Mouse (Mus musculus): Measurements from ENCODE around the gene Rps6ka5. TPM values are rescaled to one million over a fixed set of nuclear protein-coding genes. Genes with fewer than 3 reads are reported as not detected.

Gene Rps6ka5
- polyA plus RNA-seq, 1 experiment from 2014 or later, result 6.1 TPM

GRCm38 (mm10) chr12:100716969-100717368, 9.8 kb downstream of the Rps6ka5 start:
- no peak overlapping the region for H3K27ac ChIP-seq (ENCODE audit: low read depth, low read length)
- no peak overlapping the region for H3K9ac ChIP-seq (ENCODE audit: low read depth, low read length)
- H3K36me3 ChIP-seq (ENCODE audit: control insufficient read depth, insufficient read depth, low read length), result no peaks in the 10 kb centered on the region
- no peaks in the 10 kb centered on the region for H3K27me3 ChIP-seq (ENCODE audit: control insufficient read depth, insufficient read depth, low read length)
- no peak overlapping the region for H3K4me2 ChIP-seq
- no peak for ATAC-seq (replicated peaks; ENCODE audit: insufficient number of reproducible peaks, low FRiP score, low TSS enrichment)
- no peak overlapping the region for H3K4me3 ChIP-seq (ENCODE audit: low read depth, low read length)
- 0 out of 2 replicates have a peak, but pooled peaks cover 1% of the 10 kb centered on the region for H3K4me1 ChIP-seq (ENCODE audit: control insufficient read depth, insufficient read depth, low read length)
- no peaks in the 10 kb centered on the region for H3K9me3 ChIP-seq (replicated peaks; ENCODE audit: control insufficient read depth, low read length)
- 42% methylated on average over 4 of the region's 4 CpGs for WGBS (ENCODE audit: insufficient replicate concordance)

- no peak for ATAC-seq (replicated peaks; ENCODE audit: insufficient number of reproducible peaks, low FRiP score, low TSS enrichment)
- H3K4me1 ChIP-seq (ENCODE audit: control insufficient read depth, insufficient read depth, low read length), result peaks cover 8% of the 10 kb centered on the region; the same call in 1 of the 2 replicates
- H3K36me3 ChIP-seq (ENCODE audit: control insufficient read depth, insufficient read depth, low read length), result no peaks in the 10 kb centered on the region
- no peak overlapping the region for H3K27ac ChIP-seq (ENCODE audit: low read depth, low read length)
- no peak overlapping the region for H3K9ac ChIP-seq (ENCODE audit: low read depth, low read length)
- no peaks in the 10 kb centered on the region for H3K9me3 ChIP-seq (replicated peaks; ENCODE audit: control insufficient read depth, low read length)
- no peak overlapping the region for H3K4me2 ChIP-seq
- 56% methylated on average over 5 of the region's 5 CpGs for WGBS (ENCODE audit: insufficient replicate concordance)
- H3K27me3 ChIP-seq (ENCODE audit: control insufficient read depth, insufficient read depth, low read length), result no peaks in the 10 kb centered on the region
- H3K4me3 ChIP-seq (ENCODE audit: low read depth, low read length), result no peak overlapping the region
Measured at GRCm38 (mm10) chr12:100711819-100712218, 15.0 kb downstream of the Rps6ka5 start.

GRCm38 (mm10) chr12:100711116-100711691, 15.6 kb downstream of the Rps6ka5 start:
- Histone ChIP-seq H3K36me3 (ENCODE audit: control insufficient read depth, insufficient read depth, low read length) (no peaks in the 10 kb centered on the region), H3K27me3 (ENCODE audit: control insufficient read depth, insufficient read depth, low read length) (no peaks in the 10 kb centered on the region), H3K4me2 (no peak overlapping the region), H3K4me3 (ENCODE audit: low read depth, low read length) (no peak overlapping the region), H3K27ac (ENCODE audit: low read depth, low read length) (no peak overlapping the region), H3K9ac (ENCODE audit: low read depth, low read length) (no peak overlapping the region), H3K9me3 (replicated peaks; ENCODE audit: control insufficient read depth, low read length) (no peaks in the 10 kb centered on the region), H3K4me1 (ENCODE audit: control insufficient read depth, insufficient read depth, low read length) (peaks cover 8% of the 10 kb centered on the region; the same call in 1 of the 2 replicates)
- ATAC-seq (replicated peaks; ENCODE audit: insufficient number of reproducible peaks, low FRiP score, low TSS enrichment), result no peak
- WGBS (ENCODE audit: insufficient replicate concordance), result 72% methylated on average over 10 of the region's 10 CpGs

GRCm38 (mm10) chr12:100710432-100710831, 16.4 kb downstream of the Rps6ka5 start:
- H3K27ac ChIP-seq (ENCODE audit: low read depth, low read length), result no peak overlapping the region
- H3K4me3 ChIP-seq (ENCODE audit: low read depth, low read length), result no peak overlapping the region
- 13% methylated on average over 1 of the region's 1 CpGs for WGBS (ENCODE audit: insufficient replicate concordance)
- no peaks in the 10 kb centered on the region for H3K36me3 ChIP-seq (ENCODE audit: control insufficient read depth, insufficient read depth, low read length)
- no peak overlapping the region for H3K9ac ChIP-seq (ENCODE audit: low read depth, low read length)
- no peak overlapping the region for H3K4me2 ChIP-seq
- no peaks in the 10 kb centered on the region for H3K9me3 ChIP-seq (replicated peaks; ENCODE audit: control insufficient read depth, low read length)
- no peak for ATAC-seq (replicated peaks; ENCODE audit: insufficient number of reproducible peaks, low FRiP score, low TSS enrichment)
- no peaks in the 10 kb centered on the region for H3K27me3 ChIP-seq (ENCODE audit: control insufficient read depth, insufficient read depth, low read length)
- H3K4me1 ChIP-seq (ENCODE audit: control insufficient read depth, insufficient read depth, low read length), result peaks cover 8% of the 10 kb centered on the region; the same call in 1 of the 2 replicates

- H3K27me3 ChIP-seq (ENCODE audit: control insufficient read depth, insufficient read depth, low read length), result no peaks in the 10 kb centered on the region
- peaks cover 13% of the 10 kb centered on the region for H3K4me1 ChIP-seq (ENCODE audit: control insufficient read depth, insufficient read depth, low read length)
- H3K9ac ChIP-seq (ENCODE audit: low read depth, low read length), result no peak overlapping the region
- no peaks in the 10 kb centered on the region for H3K9me3 ChIP-seq (replicated peaks; ENCODE audit: control insufficient read depth, low read length)
- no peaks in the 10 kb centered on the region for H3K36me3 ChIP-seq (ENCODE audit: control insufficient read depth, insufficient read depth, low read length)
- ATAC-seq (replicated peaks; ENCODE audit: insufficient number of reproducible peaks, low FRiP score, low TSS enrichment), result no peak
- H3K4me3 ChIP-seq (ENCODE audit: low read depth, low read length), result no peak overlapping the region
- no peak overlapping the region for H3K27ac ChIP-seq (ENCODE audit: low read depth, low read length)
- no peak overlapping the region for H3K4me2 ChIP-seq
- 83% methylated on average over 2 of the region's 2 CpGs for WGBS (ENCODE audit: insufficient replicate concordance)
Measured at GRCm38 (mm10) chr12:100707312-100707711, 19.5 kb downstream of the Rps6ka5 start.

GRCm38 (mm10) chr12:100705057-100705722, 21.6 kb downstream of the Rps6ka5 start:
- H3K27ac ChIP-seq (ENCODE audit: low read depth, low read length), result no peak overlapping the region
- H3K27me3 ChIP-seq (ENCODE audit: control insufficient read depth, insufficient read depth, low read length), result no peaks in the 10 kb centered on the region
- ATAC-seq (replicated peaks; ENCODE audit: insufficient number of reproducible peaks, low FRiP score, low TSS enrichment), result no peak
- no peaks in the 10 kb centered on the region for H3K9me3 ChIP-seq (replicated peaks; ENCODE audit: control insufficient read depth, low read length)
- H3K36me3 ChIP-seq (ENCODE audit: control insufficient read depth, insufficient read depth, low read length), result no peaks in the 10 kb centered on the region
- H3K9ac ChIP-seq (ENCODE audit: low read depth, low read length), result no peak overlapping the region
- WGBS (ENCODE audit: insufficient replicate concordance), result 63% methylated on average over 5 of the region's 5 CpGs
- H3K4me1 ChIP-seq (ENCODE audit: control insufficient read depth, insufficient read depth, low read length), result peaks cover 6% of the 10 kb centered on the region; the same call in 1 of the 2 replicates
- no peak overlapping the region for H3K4me2 ChIP-seq
- H3K4me3 ChIP-seq (ENCODE audit: low read depth, low read length), result no peak overlapping the region

GRCm38 (mm10) chr12:100698019-100698418, 28.8 kb downstream of the Rps6ka5 start:
- Histone ChIP-seq H3K4me3 (ENCODE audit: low read depth, low read length) (no peak overlapping the region), H3K9me3 (replicated peaks; ENCODE audit: control insufficient read depth, low read length) (no peaks in the 10 kb centered on the region), H3K27me3 (ENCODE audit: control insufficient read depth, insufficient read depth, low read length) (no peaks in the 10 kb centered on the region), H3K27ac (ENCODE audit: low read depth, low read length) (no peak overlapping the region), H3K9ac (ENCODE audit: low read depth, low read length) (no peak overlapping the region), H3K4me2 (no peak overlapping the region), H3K4me1 (ENCODE audit: control insufficient read depth, insufficient read depth, low read length) (no peaks in the 10 kb centered on the region), H3K36me3 (ENCODE audit: control insufficient read depth, insufficient read depth, low read length) (no peaks in the 10 kb centered on the region)
- WGBS (ENCODE audit: insufficient replicate concordance), result 97% methylated on average over 1 of the region's 1 CpGs
- no peak for ATAC-seq (replicated peaks; ENCODE audit: insufficient number of reproducible peaks, low FRiP score, low TSS enrichment)

GRCm38 (mm10) chr12:100696621-100697020, 30.2 kb downstream of the Rps6ka5 start:
- Histone ChIP-seq H3K27me3 (ENCODE audit: control insufficient read depth, insufficient read depth, low read length) (no peaks in the 10 kb centered on the region), H3K9me3 (replicated peaks; ENCODE audit: control insufficient read depth, low read length) (no peaks in the 10 kb centered on the region), H3K36me3 (ENCODE audit: control insufficient read depth, insufficient read depth, low read length) (no peaks in the 10 kb centered on the region), H3K27ac (ENCODE audit: low read depth, low read length) (no peak overlapping the region), H3K9ac (ENCODE audit: low read depth, low read length) (no peak overlapping the region), H3K4me3 (ENCODE audit: low read depth, low read length) (no peak overlapping the region), H3K4me2 (no peak overlapping the region), H3K4me1 (ENCODE audit: control insufficient read depth, insufficient read depth, low read length) (no peaks in the 10 kb centered on the region)
- no peak for ATAC-seq (replicated peaks; ENCODE audit: insufficient number of reproducible peaks, low FRiP score, low TSS enrichment)
- 46% methylated on average over 4 of the region's 4 CpGs for WGBS (ENCODE audit: insufficient replicate concordance)

GRCm38 (mm10) chr12:100695252-100695651, 31.5 kb downstream of the Rps6ka5 start:
- Histone ChIP-seq H3K27ac (ENCODE audit: low read depth, low read length) (no peak overlapping the region), H3K36me3 (ENCODE audit: control insufficient read depth, insufficient read depth, low read length) (no peaks in the 10 kb centered on the region), H3K27me3 (ENCODE audit: control insufficient read depth, insufficient read depth, low read length) (no peaks in the 10 kb centered on the region), H3K4me1 (ENCODE audit: control insufficient read depth, insufficient read depth, low read length) (no peaks in the 10 kb centered on the region), H3K9me3 (replicated peaks; ENCODE audit: control insufficient read depth, low read length) (no peaks in the 10 kb centered on the region), H3K4me2 (no peak overlapping the region), H3K9ac (ENCODE audit: low read depth, low read length) (no peak overlapping the region), H3K4me3 (ENCODE audit: low read depth, low read length) (no peak overlapping the region)
- WGBS (ENCODE audit: insufficient replicate concordance), result 71% methylated on average over 3 of the region's 3 CpGs
- ATAC-seq (replicated peaks; ENCODE audit: insufficient number of reproducible peaks, low FRiP score, low TSS enrichment), result no peak

Data from heart, embryonic 11.5 days (tissue).